Mouse (Mus musculus) intestine, postnatal 0 days (tissue): ENCODE measurements around the gene Golph3. TPM values are rescaled to one million over a fixed set of nuclear protein-coding genes. Genes with fewer than 3 reads are reported as not detected.

Source experiments
- ATAC-seq: fragments of 200-750 bp; cut with Nextera tagmentation; 2 replicates; pipeline ENCODE4 v1.8.0; 2017; ENCODE audit warnings: mild to moderate bottlenecking, moderate TSS enrichment, moderate library complexity
- H3K27ac ChIP-seq: fragments of 300-500 bp; sonication (generic); 2 replicates; pipeline ENCODE4 v1.5.1; 2014; ENCODE audit warnings: mild to moderate bottlenecking, low read depth, low read length, moderate library complexity
- H3K27me3 ChIP-seq: fragments of 300-500 bp; sonication (generic); replicated peaks from 2 replicates; pipeline ENCODE4 v1.6.1; 2014; ENCODE audit warnings: low read length, mixed read lengths; ENCODE audit not compliant: control insufficient read depth, insufficient read depth
- H3K36me3 ChIP-seq: fragments of 300-500 bp; sonication (generic); 2 replicates; pipeline ENCODE4 v1.6.1; 2014; ENCODE audit warnings: mild to moderate bottlenecking, moderate library complexity; ENCODE audit not compliant: control insufficient read depth, insufficient read depth
- H3K4me1 ChIP-seq: fragments of 300-500 bp; sonication (generic); replicated peaks from 2 replicates; pipeline ENCODE4 v1.6.1; 2014; ENCODE audit warnings: antibody characterized with exemption, low read length, mixed read lengths; ENCODE audit not compliant: control insufficient read depth, insufficient read depth
- H3K4me2 ChIP-seq: fragments of 300-500 bp; sonication (generic); replicated peaks from 2 replicates; pipeline ENCODE4 v1.6.1; 2014; ENCODE audit warnings: low read depth, mild to moderate bottlenecking, moderate library complexity
- H3K4me3 ChIP-seq: fragments of 300-500 bp; sonication (generic); 2 replicates; pipeline ENCODE4 v1.5.1; 2014; ENCODE audit warnings: low read depth, low read length
- H3K9ac ChIP-seq: fragments of 300-500 bp; sonication (generic); 2 replicates; pipeline ENCODE4 v1.6.1; 2014; ENCODE audit warnings: mild to moderate bottlenecking, low read depth, low read length
- H3K9me3 ChIP-seq: fragments of 300-500 bp; sonication (generic); 2 replicates; pipeline ENCODE4 v1.6.1; 2016; ENCODE audit warnings: mixed run types; ENCODE audit not compliant: control insufficient read depth
- CTCF ChIP-seq: sonication (generic); IDR thresholded peaks from 2 replicates; pipeline ENCODE4 v1.5.1; 2016; ENCODE audit warnings: low read depth, mild to moderate bottlenecking, control low read depth, antibody characterized with exemption, moderate library complexity
- WGBS: fragments of 180-500 bp; shearing (Covaris S2); extraction: QIAGEN DNeasy Blood & Tissue Kit; methylation state at CpG from one replicate; pipeline ENCODE4 v1.1.7; 2014; 5-methylcytosine and 5-hydroxymethylcytosine counted together
- polyA plus RNA-seq: library from polyadenylated mRNA; unstranded; fragments of >200 nt; fragmentation: Nextera tagmentation; extraction: Ambion mirVana; gene quantifications from 2 replicates; pipeline ENCODE4 v1.2.1, GENCODE M21; 2015

Gene Golph3
- polyA plus RNA-seq, 1 experiment from 2014 or later: 70.0 TPM

- Histone ChIP-seq H3K4me3 (no peak overlapping the region), H3K4me1 (no peaks in the 10 kb centered on the region; the same call in 1 of the 2 replicates), H3K4me2 (no peak overlapping the region), H3K27me3 (no peaks in the 10 kb centered on the region), H3K9ac (no peak overlapping the region), H3K36me3 (peaks cover 37% of the 10 kb centered on the region), H3K9me3 (no peaks in the 10 kb centered on the region), H3K27ac (no peak overlapping the region)
- TF ChIP-seq CTCF: no peak
- 82% methylated on average over 5 of the region's 5 CpGs for WGBS
- no peak for ATAC-seq
Measured at GRCm38 (mm10) chr15:12358384-12358783, 37.1 kb downstream of the Golph3 start.

DNA sequence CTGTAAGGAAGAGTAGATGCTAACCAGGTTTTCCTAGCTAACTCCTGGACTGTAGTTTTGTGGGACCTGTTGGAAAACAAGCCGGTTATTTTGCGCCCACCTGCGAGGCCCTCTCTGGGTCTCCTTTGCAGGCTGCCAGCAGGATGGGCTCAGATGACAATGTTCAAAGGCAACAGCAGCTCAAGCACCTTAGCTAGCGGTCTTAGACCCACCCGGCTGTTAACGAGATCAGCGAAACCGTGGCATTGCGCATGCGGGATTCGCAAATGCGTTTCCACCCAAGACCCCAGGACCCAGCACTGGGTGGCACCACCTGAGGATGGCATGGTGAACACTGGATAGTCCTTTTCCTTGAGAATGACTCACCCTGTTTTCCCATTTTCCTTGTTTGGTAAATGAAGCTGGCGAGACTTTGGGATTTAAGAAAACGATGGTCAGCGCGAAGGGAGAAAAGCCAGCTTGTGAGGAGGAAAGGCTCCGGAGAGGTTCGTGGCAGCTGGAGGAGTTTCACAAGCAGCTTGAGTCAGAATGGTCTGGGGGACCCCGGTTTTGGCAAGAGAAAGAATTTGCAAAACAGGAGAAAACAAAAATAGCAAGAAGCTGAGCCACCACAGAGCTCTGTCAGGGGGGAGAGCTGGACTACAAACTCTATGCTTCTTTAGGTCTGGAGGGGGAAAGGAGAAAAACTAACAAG is 39.4 kb downstream of the Golph3 start:
- Histone ChIP-seq H3K27me3 (no peaks in the 10 kb centered on the region), H3K27ac (no peak overlapping the region), H3K9ac (no peak overlapping the region), H3K36me3 (peaks cover 40% of the 10 kb centered on the region), H3K9me3 (no peaks in the 10 kb centered on the region), H3K4me2 (no peak overlapping the region), H3K4me1 (no peaks in the 10 kb centered on the region; the same call in none of the 2 replicates), H3K4me3 (no peak overlapping the region)
- no peak for ATAC-seq
- no peak for TF ChIP-seq CTCF
- WGBS: 81% methylated on average over 19 of the region's 19 CpGs

- Histone ChIP-seq H3K4me3 (no peak overlapping the region), H3K9me3 (no peaks in the 10 kb centered on the region), H3K27ac (no peak overlapping the region), H3K36me3 (peaks cover 42% of the 10 kb centered on the region), H3K9ac (no peak overlapping the region), H3K4me2 (no peak overlapping the region), H3K4me1 (no peaks in the 10 kb centered on the region; the same call in none of the 2 replicates), H3K27me3 (no peaks in the 10 kb centered on the region)
- no peak for ATAC-seq
- no peak for TF ChIP-seq CTCF
- 85% methylated on average over 14 of the region's 14 CpGs for WGBS
Measured at GRCm38 (mm10) chr15:12362001-12362700, 40.9 kb downstream of the Golph3 start.

- Histone ChIP-seq H3K27ac (no peak overlapping the region), H3K4me1 (no peaks in the 10 kb centered on the region; the same call in none of the 2 replicates), H3K36me3 (peaks cover 44% of the 10 kb centered on the region), H3K9ac (no peak overlapping the region), H3K4me2 (no peak overlapping the region), H3K4me3 (no peak overlapping the region), H3K27me3 (no peaks in the 10 kb centered on the region), H3K9me3 (no peaks in the 10 kb centered on the region)
- ATAC-seq: no peak
- WGBS: 86% methylated on average over 6 of the region's 6 CpGs
- TF ChIP-seq CTCF: no peak
Measured at GRCm38 (mm10) chr15:12362701-12363040, 41.4 kb downstream of the Golph3 start.

GRCm38 (mm10) chr15:12364096-12364495 is 42.8 kb downstream of the Golph3 start:
- no peak overlapping the region for H3K4me3 ChIP-seq
- no peak for TF ChIP-seq CTCF
- H3K4me2 ChIP-seq: no peak overlapping the region
- H3K27ac ChIP-seq: no peak overlapping the region
- H3K36me3 ChIP-seq: peaks cover 46% of the 10 kb centered on the region
- no peaks in the 10 kb centered on the region for H3K9me3 ChIP-seq
- 88% methylated on average over 4 of the region's 4 CpGs for WGBS
- H3K9ac ChIP-seq: no peak overlapping the region
- no peaks in the 10 kb centered on the region; the same call in 1 of the 2 replicates for H3K4me1 ChIP-seq
- ATAC-seq: no peak
- H3K27me3 ChIP-seq: no peaks in the 10 kb centered on the region

GRCm38 (mm10) chr15:12365416-12366071 is 44.3 kb downstream of the Golph3 start:
- Histone ChIP-seq H3K9ac (no peak overlapping the region), H3K36me3 (peaks cover 47% of the 10 kb centered on the region), H3K4me2 (no peak overlapping the region; the same call in 1 of the 2 replicates), H3K9me3 (no peaks in the 10 kb centered on the region), H3K4me1 (no peaks in the 10 kb centered on the region; the same call in 1 of the 2 replicates), H3K27ac (no peak overlapping the region), H3K27me3 (no peaks in the 10 kb centered on the region), H3K4me3 (no peak overlapping the region)
- TF ChIP-seq CTCF: no peak
- 70% methylated on average over 15 of the region's 15 CpGs for WGBS
- peak; percentile 47; the same call in 1 of the 2 replicates for ATAC-seq
